ENCODE assay signal across 8 mouse cellular contexts in the genomic region with DNA sequence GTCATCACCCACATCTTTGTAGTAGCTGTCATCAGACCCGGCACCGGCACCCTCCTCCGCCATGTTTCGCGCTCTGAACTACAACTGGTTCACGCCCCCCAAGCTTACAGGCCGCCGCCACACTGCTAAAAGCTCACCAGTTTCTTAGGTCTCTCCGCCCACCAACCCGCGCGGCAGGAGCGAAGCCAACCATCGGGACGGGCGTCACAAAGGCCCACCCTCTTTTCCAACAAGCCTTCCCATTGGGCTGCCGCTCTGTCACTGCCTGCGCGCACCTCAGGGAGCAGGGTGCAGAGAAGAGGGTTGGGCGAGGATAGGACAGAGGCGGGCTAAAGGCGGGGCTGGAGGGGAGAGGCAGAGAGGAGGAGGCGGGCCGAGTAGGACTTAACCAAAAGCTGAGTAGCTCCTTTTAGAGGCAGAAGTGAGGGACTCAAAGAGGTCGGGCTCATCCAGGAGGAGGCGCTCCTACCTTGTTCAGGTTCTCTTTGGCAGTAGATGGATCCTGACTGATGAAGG. TPM values are rescaled to one million over a fixed set of nuclear protein-coding genes. Genes with fewer than 3 reads are reported as not detected.
DNase-seq lines count a peak whose midpoint lies in the region; ATAC-seq and TF ChIP-seq lines count a peak whose summit lies in the region.

A gene (minus strand): TSS at position 168 of the 516 bp plus-strand sequence.

- H3K36me3 ChIP-seq in C2C12 (ENCODE audit: control insufficient read depth, insufficient read depth), result peaks cover 3% of the 10 kb centered on the region
- H3K36me3 ChIP-seq in erythroblast, embryonic 14.5 days (ENCODE audit: control insufficient read depth), result peaks cover 1% of the 10 kb centered on the region; the same call in 1 of the 2 replicates
- H3K36me3 ChIP-seq in heart, embryonic 11.5 days (ENCODE audit: control insufficient read depth, insufficient read depth, low read length), result no peaks in the 10 kb centered on the region
- H3K36me3 ChIP-seq in kidney, embryonic 16.5 days (ENCODE audit: insufficient read depth, low read length), result no peaks in the 10 kb centered on the region
- H3K36me3 ChIP-seq in liver, adult 2 months (ENCODE audit: control insufficient read depth, insufficient read depth, low read length), result no peaks in the 10 kb centered on the region
- H3K36me3 ChIP-seq in myocyte (ENCODE audit: control insufficient read depth, insufficient read depth), result no peaks in the 10 kb centered on the region
- no peaks in the 10 kb centered on the region for H3K36me3 ChIP-seq in splenic B cell, adult 2 months (ENCODE audit: control insufficient read depth, insufficient read depth, low read length, poor library complexity, severe bottlenecking)

- H3K9me3 ChIP-seq in erythroblast, embryonic 14.5 days (ENCODE audit: control insufficient read depth, low read length), result no peaks in the 10 kb centered on the region
- no peaks in the 10 kb centered on the region for H3K9me3 ChIP-seq in heart, embryonic 11.5 days (replicated peaks; ENCODE audit: control insufficient read depth, low read length)
- H3K9me3 ChIP-seq in kidney, embryonic 16.5 days (ENCODE audit: low read length), result no peaks in the 10 kb centered on the region

- TF ChIP-seq CTCF in C2C12 (IDR thresholded peaks at IDR 0.05; ENCODE audit: control insufficient read depth, insufficient read depth, insufficient read length), result peak; percentile 35
- TF ChIP-seq CTCF in brain, embryonic 14.5 days (IDR thresholded peaks at IDR 0.05; ENCODE audit: borderline replicate concordance, extremely low read depth, insufficient read depth, insufficient read length), result peak; percentile 37; the same call in 1 of the 2 replicates
- TF ChIP-seq CTCF in liver, adult 2 months (IDR thresholded peaks at IDR 0.05; ENCODE audit: low read depth, low read length), result peak; percentile 60; the same call in 1 of the 2 replicates

- H3K27ac ChIP-seq in heart, embryonic 11.5 days (ENCODE audit: low read depth, low read length), result 0 out of 2 replicates have a peak within 1 kb of the TSS, but pooled peaks have one; percentile 24
- H3K27ac ChIP-seq in kidney, embryonic 16.5 days (ENCODE audit: low read length), result no peak within 1 kb of the TSS; the same call in 1 of the 2 replicates
- no peak within 1 kb of the TSS for H3K27ac ChIP-seq in liver, adult 2 months (replicated peaks; ENCODE audit: insufficient read depth, low read depth, low read length)

- peaks cover 20% of the 10 kb centered on the region for H3K4me1 ChIP-seq in erythroblast, embryonic 14.5 days (ENCODE audit: control insufficient read depth)
- H3K4me1 ChIP-seq in heart, embryonic 11.5 days (ENCODE audit: control insufficient read depth, insufficient read depth, low read length), result peaks cover 5% of the 10 kb centered on the region; the same call in 1 of the 2 replicates
- no peaks in the 10 kb centered on the region for H3K4me1 ChIP-seq in kidney, embryonic 16.5 days (ENCODE audit: insufficient read depth, low read length)
- H3K4me1 ChIP-seq in liver, adult 2 months (ENCODE audit: control insufficient read depth, insufficient read depth, low read length), result 0 out of 2 replicates have a peak, but pooled peaks cover 4% of the 10 kb centered on the region

- H3ac ChIP-seq in C2C12 (ENCODE audit: control insufficient read depth, insufficient read length, low read depth) (peak within 1 kb of the TSS; percentile 10), myocyte (ENCODE audit: control insufficient read depth, insufficient read length) (no peak within 1 kb of the TSS)

- ATAC-seq in heart, embryonic 11.5 days (replicated peaks; ENCODE audit: insufficient number of reproducible peaks, low FRiP score, low TSS enrichment), result peak; percentile 100
- peak; percentile 100 for ATAC-seq in kidney, embryonic 16.5 days (ENCODE audit: low FRiP score, low TSS enrichment)

- TF ChIP-seq POLR2A in brain, embryonic 14.5 days (IDR thresholded peaks at IDR 0.05; ENCODE audit: borderline replicate concordance, extremely low read depth, insufficient read depth, insufficient read length, poor library complexity, severe bottlenecking), result peak; percentile 17; the same call in 1 of the 2 replicates
- TF ChIP-seq POLR2A in liver, adult 2 months (IDR thresholded peaks at IDR 0.05; ENCODE audit: extremely low read depth, insufficient read depth, low read length), result no peak
- peak; percentile 51 for TF ChIP-seq POLR2A in myocyte (IDR thresholded peaks at IDR 0.05; ENCODE audit: insufficient read length, low read depth)

- H3K79me3 ChIP-seq in C2C12 (ENCODE audit: low read depth), result peaks cover 2% of the 10 kb centered on the region

- H3K27me3 ChIP-seq in C2C12 (ENCODE audit: control insufficient read depth, insufficient read depth, insufficient read length), result no peaks in the 10 kb centered on the region
- H3K27me3 ChIP-seq in erythroblast, embryonic 14.5 days (ENCODE audit: control insufficient read depth), result no peaks in the 10 kb centered on the region
- no peaks in the 10 kb centered on the region for H3K27me3 ChIP-seq in heart, embryonic 11.5 days (ENCODE audit: control insufficient read depth, insufficient read depth, low read length)
- H3K27me3 ChIP-seq in kidney, embryonic 16.5 days (ENCODE audit: insufficient read depth, low read length), result no peaks in the 10 kb centered on the region; the same call in 1 of the 2 replicates
- no peaks in the 10 kb centered on the region for H3K27me3 ChIP-seq in liver, adult 2 months (ENCODE audit: control insufficient read depth, insufficient read depth, low read length)
- H3K27me3 ChIP-seq in myocyte (ENCODE audit: control insufficient read depth, insufficient read depth, insufficient read length), result no peaks in the 10 kb centered on the region
- H3K27me3 ChIP-seq in splenic B cell, adult 2 months (ENCODE audit: control insufficient read depth, insufficient read depth, low read length, poor library complexity, severe bottlenecking), result no peaks in the 10 kb centered on the region

- peak within 1 kb of the TSS; percentile 68 for H3K9ac ChIP-seq in heart, embryonic 11.5 days (ENCODE audit: low read depth, low read length)
- peak within 1 kb of the TSS; percentile 70 for H3K9ac ChIP-seq in kidney, embryonic 16.5 days (replicated peaks; ENCODE audit: low read length)
- H3K9ac ChIP-seq in liver, adult 2 months (ENCODE audit: low read depth, low read length), result peak within 1 kb of the TSS; percentile 83

- H3K4me3 ChIP-seq in C2C12 (ENCODE audit: insufficient read depth, poor library complexity, severe bottlenecking), result peak within 1 kb of the TSS; percentile 37
- peak within 1 kb of the TSS; percentile 76 for H3K4me3 ChIP-seq in erythroblast, embryonic 14.5 days (replicated peaks)
- peak within 1 kb of the TSS; percentile 56 for H3K4me3 ChIP-seq in heart, embryonic 11.5 days (ENCODE audit: low read depth, low read length)
- peak within 1 kb of the TSS; percentile 62 for H3K4me3 ChIP-seq in kidney, embryonic 16.5 days (ENCODE audit: low read length)
- H3K4me3 ChIP-seq in liver, adult 2 months (ENCODE audit: insufficient read depth, low read depth, low read length), result peak within 1 kb of the TSS; percentile 89
- H3K4me3 ChIP-seq in myocyte, result peak within 1 kb of the TSS; percentile 34

- WGBS in heart, embryonic 11.5 days (ENCODE audit: insufficient replicate concordance), result 14% methylated on average over 26 of the region's 26 CpGs
- 24% methylated on average over 26 of the region's 26 CpGs for WGBS in kidney, embryonic 16.5 days
- under 1% methylated on average over 25 of the region's 26 CpGs for WGBS in liver, adult 2 months

- peak within 1 kb of the TSS; percentile 68 for H3K4me2 ChIP-seq in heart, embryonic 11.5 days
- H3K4me2 ChIP-seq in kidney, embryonic 16.5 days (replicated peaks; ENCODE audit: low read depth, low read length), result peak within 1 kb of the TSS; percentile 57
- peak within 1 kb of the TSS; percentile 71 for H3K4me2 ChIP-seq in myocyte (ENCODE audit: low read depth)

- peak; percentile 98 for DNase-seq in brain, embryonic 14.5 days (ENCODE audit: low read depth)
- peak; percentile 87 for DNase-seq in liver, adult 2 months (ENCODE audit: extremely low read depth, low read depth, low spot score)
- DNase-seq in splenic B cell, adult 2 months (ENCODE audit: low read depth, low spot score), result peak; percentile 95

- H3K79me2 ChIP-seq in C2C12 (ENCODE audit: control insufficient read depth, insufficient read depth) (peaks cover 9% of the 10 kb centered on the region), myocyte (ENCODE audit: control insufficient read depth, insufficient read depth) (no peaks in the 10 kb centered on the region)
- H3K79me2 ChIP-seq in liver, adult 2 months (ENCODE audit: control insufficient read depth, insufficient read depth, low read length), result no peaks in the 10 kb centered on the region

TF ChIP-seq in C2C12, 6 proteins besides CTCF, POLR2A, EP300 and RAD21:
- TF ChIP-seq MAX (IDR thresholded peaks at IDR 0.05), result peak; percentile 13
- no peak for TF ChIP-seq FOSL1 (IDR thresholded peaks at IDR 0.05; ENCODE audit: insufficient read depth, low read length, poor library complexity, severe bottlenecking)
TF ChIP-seq in C2C12: peak in this region for 1.

TF ChIP-seq in myocyte, 11 proteins besides CTCF, POLR2A, EP300 and RAD21:
- TF ChIP-seq MYOD1 (IDR thresholded peaks at IDR 0.05; ENCODE audit: control insufficient read depth in 1 of 3, insufficient read length in 2 of 3, low read depth in 2 of 3), result no peak
- TF ChIP-seq POLR2AphosphoS2 (IDR thresholded peaks at IDR 0.05; ENCODE audit: insufficient read length, low read depth), result peak; percentile 12

RNA-seq across cellular contexts. Expression of the gene that starts here (rescaled TPM):
- 42.6 TPM for polyA plus RNA-seq in C2C12 (2012; fragmentation: generic; extraction: Trizol)
- 45.6 and 50.0 TPM in 2 replicates for polyA plus RNA-seq in brain, embryonic 14.5 days (2012; rRNA removed)
- 0.72 and 1.1 TPM in 2 replicates for polyA plus RNA-seq in erythroblast, embryonic 14.5 days (2012)
- polyA plus RNA-seq in heart, embryonic 11.5 days (2014; fragmentation: Nextera tagmentation; extraction: Ambion mirVana), result 72.7 and 82.8 TPM in 2 replicates
- 64.2 and 70.0 TPM in 2 replicates for polyA plus RNA-seq in kidney, embryonic 16.5 days (2015; fragmentation: Nextera tagmentation; extraction: Ambion mirVana)
- 12.9 and 15.5 TPM in 2 replicates for total RNA-seq in liver, adult 2 months (2014; rRNA removed)
- polyA plus RNA-seq in liver, adult 2 months (2012; rRNA removed), result 11.2 and 12.8 TPM in 2 replicates
- 32.6 TPM for polyA plus RNA-seq in myocyte (2012; fragmentation: generic; extraction: Trizol)

Comparison
In these comparisons a context has a peak if more than half of its experiments do, and no peak if none do; other contexts are left out.
1. H3K4me3 ChIP-seq: peak in every context shown above with its lines; median percentile 89 in liver, adult 2 months; 76 in erythroblast, embryonic 14.5 days; 62 in kidney, embryonic 16.5 days; 56 in heart, embryonic 11.5 days; 37 in C2C12; 34 in myocyte.